Mouse (Mus musculus): ENCODE measurements at regions not wholly inside any gene's neighbourhood (a gene's known extent, or its start where the extent isn't known, plus 50 kb on each side); places are given as distances from the start of the nearest gene placed in this dataset.

DNA sequence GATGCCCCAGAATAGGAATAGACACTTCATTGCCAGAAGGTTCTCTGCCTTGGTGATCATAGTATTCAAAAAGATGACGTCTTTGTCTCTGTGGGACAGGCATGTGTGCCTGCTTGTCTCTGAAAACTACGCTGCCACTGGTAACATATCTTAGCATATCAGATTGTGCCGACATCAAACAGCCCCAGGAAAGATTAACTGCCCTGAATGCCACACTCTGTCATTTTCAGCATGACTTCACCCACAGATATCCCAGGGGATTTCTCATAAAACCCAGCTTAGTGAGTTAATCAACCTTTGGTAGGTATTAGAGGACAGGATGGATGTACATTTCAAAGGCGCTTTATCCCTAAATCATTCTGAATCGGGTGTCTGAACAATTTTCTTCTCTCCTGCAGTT is 3087.4 kb upstream of the Lrrc6 start:
- H3K4me2 ChIP-seq (ENCODE audit: insufficient read depth, low read depth, poor library complexity, severe bottlenecking), result no peak overlapping the region
- H3K79me2 ChIP-seq (replicated peaks; ENCODE audit: control insufficient read depth, extremely low read depth, insufficient read depth, poor library complexity, severe bottlenecking), result no peaks in the 10 kb centered on the region
- no peaks in the 10 kb centered on the region for H3K36me3 ChIP-seq (replicated peaks in 1 of 2; ENCODE audit: control insufficient read depth in 1 of 2, insufficient read depth in 1 of 2, low read length in 1 of 2)
- no peak for DNase-seq (ENCODE audit: extremely low read depth)
- dilution Hi-C loops (cut with MboI; ENCODE audit: extremely low pct_ligation_motif_present, extremely low pct_unique_long_range_greater_than_20kb, low sequenced_read_pairs) (no loop called here), in situ Hi-C loops (cut with MboI; ENCODE audit: low pct_ligation_motif_present, low pct_unique_long_range_greater_than_20kb, low sequenced_read_pairs) (no loop called here)
- TF ChIP-seq ZMIZ1 (IDR thresholded peaks at IDR 0.05; ENCODE audit: low read depth, low read length) (no peak), ZC3H11A (IDR thresholded peaks at IDR 0.05; ENCODE audit: low read depth, low read length) (no peak), GABPA (IDR thresholded peaks at IDR 0.05; ENCODE audit: insufficient replicate concordance, low read depth, low read length) (no peak), ZKSCAN1 (IDR thresholded peaks at IDR 0.05; ENCODE audit: borderline replicate concordance, low read depth, low read length) (no peak), NELFE (IDR thresholded peaks at IDR 0.05; ENCODE audit: low read depth, low read length) (no peak), ELF1 (IDR thresholded peaks at IDR 0.05; ENCODE audit: low read depth, low read length) (no peak), CTCF (conservative IDR thresholded peaks at IDR 0.05 in 1 of 2, IDR thresholded peaks at IDR 0.05 in 1 of 2; ENCODE audit: low read depth in 2 of 2, low read length in 2 of 2) (no peak), TCF12 (IDR thresholded peaks at IDR 0.05; ENCODE audit: low read depth, low read length) (no peak), USF2 (conservative IDR thresholded peaks at IDR 0.05; ENCODE audit: low read depth, low read length) (no peak), JUN (IDR thresholded peaks at IDR 0.05; ENCODE audit: insufficient read depth, low read depth, low read length) (no peak), ZNF384 (IDR thresholded peaks at IDR 0.05; ENCODE audit: low read depth, low read length) (no peak), E2F4 (IDR thresholded peaks at IDR 0.05; ENCODE audit: insufficient replicate concordance, low read depth, low read length) (no peak)
- H3K9me3 ChIP-seq (replicated peaks; ENCODE audit: low read length), result peaks cover 38% of the 10 kb centered on the region
- no peak overlapping the region for H3K9ac ChIP-seq (ENCODE audit: insufficient read depth, low read depth)
- no peaks in the 10 kb centered on the region for H3K27me3 ChIP-seq (replicated peaks)
- H3K4me1 ChIP-seq (ENCODE audit: control insufficient read depth in 1 of 2, insufficient read depth in 2 of 2), result no peaks in the 10 kb centered on the region
- H3K27ac ChIP-seq (ENCODE audit: insufficient read depth, low read depth), result no peak overlapping the region
- H3K4me3 ChIP-seq (replicated peaks in 1 of 3; ENCODE audit: low read depth in 2 of 3, low read length in 2 of 3, poor library complexity in 1 of 3), result no peak overlapping the region

DNA sequence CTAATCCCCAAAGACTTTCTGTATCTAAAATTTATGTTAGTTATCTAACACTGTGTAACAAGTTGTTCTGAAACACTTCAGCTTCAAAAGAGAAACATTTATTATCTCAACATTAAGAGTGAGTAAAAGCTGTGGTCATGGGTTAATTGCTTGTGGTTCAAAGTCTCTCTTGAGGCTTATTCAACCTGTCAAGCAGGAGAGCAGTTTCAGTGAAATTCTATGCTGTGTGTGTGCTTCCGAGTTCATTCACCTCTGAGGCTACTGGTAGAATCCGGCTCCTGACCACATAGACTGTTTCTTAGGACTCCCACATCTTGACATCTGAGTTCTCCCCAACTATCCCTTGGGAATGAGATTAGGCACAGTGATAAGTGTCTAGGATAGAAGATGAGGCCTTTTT is 3076.0 kb upstream of the Lrrc6 start:
- H3K79me2 ChIP-seq (replicated peaks; ENCODE audit: control insufficient read depth, extremely low read depth, insufficient read depth, poor library complexity, severe bottlenecking), result no peaks in the 10 kb centered on the region
- no peaks in the 10 kb centered on the region for H3K27me3 ChIP-seq (replicated peaks)
- H3K36me3 ChIP-seq (replicated peaks in 1 of 2; ENCODE audit: control insufficient read depth in 1 of 2, insufficient read depth in 1 of 2, low read length in 1 of 2), result no peaks in the 10 kb centered on the region
- H3K4me2 ChIP-seq (ENCODE audit: insufficient read depth, low read depth, poor library complexity, severe bottlenecking), result no peak overlapping the region
- H3K27ac ChIP-seq (ENCODE audit: insufficient read depth, low read depth), result no peak overlapping the region
- dilution Hi-C loops (cut with MboI; ENCODE audit: extremely low pct_ligation_motif_present, extremely low pct_unique_long_range_greater_than_20kb, low sequenced_read_pairs) (no loop called here), in situ Hi-C loops (cut with MboI; ENCODE audit: low pct_ligation_motif_present, low pct_unique_long_range_greater_than_20kb, low sequenced_read_pairs) (no loop called here)
- no peak for DNase-seq (ENCODE audit: extremely low read depth)
- H3K4me1 ChIP-seq (ENCODE audit: control insufficient read depth in 1 of 2, insufficient read depth in 2 of 2), result no peaks in the 10 kb centered on the region
- no peak overlapping the region for H3K9ac ChIP-seq (ENCODE audit: insufficient read depth, low read depth)
- H3K4me3 ChIP-seq (replicated peaks in 1 of 3; ENCODE audit: low read depth in 2 of 3, low read length in 2 of 3, poor library complexity in 1 of 3), result no peak overlapping the region
- peaks cover 30% of the 10 kb centered on the region for H3K9me3 ChIP-seq (replicated peaks; ENCODE audit: low read length)
- no peak for TF ChIP-seq BHLHE40 (IDR thresholded peaks at IDR 0.05; ENCODE audit: low read depth, low read length)
- no peak for TF ChIP-seq ELF1 (IDR thresholded peaks at IDR 0.05; ENCODE audit: low read depth, low read length)
- no peak for TF ChIP-seq TBP (conservative IDR thresholded peaks at IDR 0.05; ENCODE audit: low read depth, low read length)
- TF ChIP-seq ZNF384 (IDR thresholded peaks at IDR 0.05; ENCODE audit: low read depth, low read length), result no peak
- no peak for TF ChIP-seq SIN3A (IDR thresholded peaks at IDR 0.05; ENCODE audit: low read length)
- TF ChIP-seq ZMIZ1 (IDR thresholded peaks at IDR 0.05; ENCODE audit: low read depth, low read length), result no peak
- no peak for TF ChIP-seq POLR2AphosphoS2 (IDR thresholded peaks at IDR 0.05; ENCODE audit: low read depth, low read length)
- no peak for TF ChIP-seq CTCF (conservative IDR thresholded peaks at IDR 0.05 in 1 of 2, IDR thresholded peaks at IDR 0.05 in 1 of 2; ENCODE audit: low read depth in 2 of 2, low read length in 2 of 2)
- no peak for TF ChIP-seq GABPA (IDR thresholded peaks at IDR 0.05; ENCODE audit: insufficient replicate concordance, low read depth, low read length)
- no peak for TF ChIP-seq MXI1 (IDR thresholded peaks at IDR 0.05; ENCODE audit: low read depth, low read length)
- TF ChIP-seq EP300 (IDR thresholded peaks at IDR 0.05; ENCODE audit: low read length), result no peak
